Mouse (Mus musculus) skeletal muscle tissue, adult 2 months (tissue): ENCODE results near the gene Abcc4.

Experiments
- DNase-seq: peaks from one replicate; pipeline ENCODE4 v3.0.0-alpha.2; 2012; ENCODE audit warnings: low read depth, low spot score

The Abcc4 gene

DNA sequence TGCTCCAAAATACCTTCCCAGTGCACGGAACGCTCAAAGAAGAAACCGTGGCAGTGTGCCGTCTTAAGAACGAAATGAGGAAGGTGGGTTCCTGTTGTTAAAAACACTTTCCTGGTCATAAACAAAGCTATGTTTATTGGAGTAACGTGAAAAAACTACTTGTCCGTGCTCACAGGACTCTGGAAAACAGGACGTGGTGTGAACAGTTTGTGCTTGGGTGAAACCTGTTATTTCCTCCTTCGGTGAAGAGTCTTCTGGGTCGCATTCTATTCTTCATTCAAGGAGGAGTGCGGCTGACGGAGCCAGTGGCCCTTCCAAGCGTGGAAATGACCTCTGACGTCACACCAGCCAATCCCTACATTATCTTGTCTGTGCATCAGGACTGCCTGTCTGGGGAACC is 198.2 kb downstream of the Abcc4 start:
- DNase-seq = no peak

DNA sequence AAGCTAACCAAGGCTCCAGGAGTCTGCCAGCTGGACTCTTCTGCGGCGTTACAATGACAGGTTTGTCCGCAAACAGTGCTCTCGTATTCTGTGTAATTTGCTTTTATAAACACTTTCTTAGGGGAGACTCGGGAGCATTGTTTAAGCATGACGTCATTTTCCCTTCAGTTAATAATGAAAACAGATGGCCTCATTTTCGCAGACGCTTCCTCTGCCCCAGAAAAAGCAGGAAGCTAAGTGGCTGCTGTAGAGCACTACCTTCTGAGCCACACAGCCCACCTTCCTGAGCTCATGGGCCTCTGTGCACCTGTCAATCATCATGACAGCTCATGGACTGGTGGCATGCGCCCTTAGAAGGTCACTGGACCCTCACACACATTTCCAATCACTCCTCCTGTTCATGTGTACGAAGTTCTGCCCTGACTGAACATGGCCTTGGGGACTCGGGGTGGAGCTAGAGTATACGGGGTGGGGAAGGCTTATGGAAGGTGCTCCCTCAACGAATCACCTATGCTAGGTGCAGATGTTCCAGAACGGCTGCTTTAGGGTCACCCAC is 199.3 kb downstream of the Abcc4 start:
- peak; percentile 28 for DNase-seq

- no peak for DNase-seq
Observed at GRCm38 (mm10) chr14:118496767-118497166, 209.3 kb downstream of the Abcc4 start.

GRCm38 (mm10) chr14:118495458-118495857 is 210.6 kb downstream of the Abcc4 start:
- no peak for DNase-seq

- no peak for DNase-seq
Observed at GRCm38 (mm10) chr14:118491708-118492107, 214.3 kb downstream of the Abcc4 start.

- no peak for DNase-seq
Observed at GRCm38 (mm10) chr14:118491300-118491699, 214.7 kb downstream of the Abcc4 start.

DNA sequence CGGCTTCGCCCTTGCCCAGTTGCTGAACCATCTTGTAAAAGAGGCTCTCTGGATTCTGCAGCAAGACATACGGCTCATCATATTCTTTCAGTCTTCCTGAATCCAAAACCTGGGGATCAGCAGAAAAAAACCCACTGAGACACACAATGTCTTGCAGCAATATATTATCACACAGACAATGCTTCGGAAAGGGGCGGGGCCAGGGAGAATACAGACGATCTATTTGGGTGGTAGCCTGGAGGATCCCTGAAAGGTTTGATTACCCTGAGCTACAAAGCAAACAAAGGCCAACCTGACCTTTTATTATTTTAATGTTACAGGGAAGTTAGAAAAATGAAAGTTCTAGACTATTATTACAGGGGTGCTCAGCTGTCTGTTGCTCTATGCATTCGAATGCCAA is 215.5 kb downstream of the Abcc4 start:
- no peak for DNase-seq

GRCm38 (mm10) chr14:118486349-118486748 is 219.7 kb downstream of the Abcc4 start:
- no peak for DNase-seq

DNA sequence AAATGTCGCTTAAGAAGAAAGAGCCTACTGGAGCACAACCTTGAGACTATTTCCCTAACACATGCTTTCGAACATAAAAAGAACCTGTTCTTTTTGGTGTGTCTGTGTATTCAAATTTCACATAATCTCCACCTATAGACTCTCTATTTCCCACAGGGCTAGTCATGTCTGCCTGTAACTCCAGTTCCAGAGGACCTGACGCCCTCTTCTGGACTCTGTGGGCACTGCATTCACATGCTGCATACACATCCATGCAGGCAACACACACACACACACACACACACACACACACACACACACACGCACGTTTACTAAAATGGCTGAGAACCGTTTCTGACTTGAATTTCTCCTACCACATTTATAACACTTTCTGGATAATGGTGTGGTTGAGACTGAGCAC is 220.4 kb downstream of the Abcc4 start:
- no peak for DNase-seq

DNA sequence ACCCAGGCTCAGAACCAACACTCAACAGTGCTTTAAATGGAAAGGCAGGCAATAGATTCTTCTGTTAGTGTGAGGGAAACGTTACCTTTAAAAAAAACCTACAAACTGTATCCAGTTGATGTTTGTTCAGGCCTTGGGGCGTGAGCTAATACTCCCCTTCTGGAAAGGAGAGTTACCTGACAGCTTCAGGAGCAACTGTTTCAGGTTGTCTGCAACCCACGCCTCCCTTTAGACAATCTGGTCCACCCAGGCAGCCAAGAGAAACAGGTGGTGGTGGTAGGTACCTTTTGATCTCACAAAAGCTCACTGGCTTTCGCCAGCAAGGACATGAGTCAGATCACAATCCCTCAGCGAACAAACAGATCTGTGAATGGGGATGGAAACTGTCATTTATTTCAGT is 223.7 kb downstream of the Abcc4 start:
- DNase-seq = no peak

GRCm38 (mm10) chr14:118481779-118482178 is 224.2 kb downstream of the Abcc4 start:
- DNase-seq = no peak

DNA sequence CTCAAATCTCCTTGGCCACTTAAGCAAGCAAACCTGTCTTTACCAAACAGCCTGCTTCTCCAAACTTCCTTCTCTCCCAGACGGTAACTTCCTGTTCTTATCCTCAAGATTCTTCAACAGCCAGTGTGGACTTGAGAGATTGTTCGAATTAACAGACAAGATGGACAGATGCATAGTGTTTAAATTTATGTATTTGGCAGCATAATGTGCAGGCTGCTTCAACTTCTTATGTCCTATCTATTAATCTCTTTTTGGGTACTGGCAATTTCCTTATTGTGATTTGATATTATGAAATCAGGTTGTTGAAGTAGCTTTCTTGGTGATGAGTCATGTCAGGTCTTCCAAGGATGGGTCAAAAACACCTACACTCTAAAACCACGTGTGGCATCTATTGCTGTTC is 229.7 kb downstream of the Abcc4 start:
- DNase-seq = no peak

- DNase-seq = no peak
Observed at GRCm38 (mm10) chr14:118475100-118475454, 230.9 kb downstream of the Abcc4 start.

DNA sequence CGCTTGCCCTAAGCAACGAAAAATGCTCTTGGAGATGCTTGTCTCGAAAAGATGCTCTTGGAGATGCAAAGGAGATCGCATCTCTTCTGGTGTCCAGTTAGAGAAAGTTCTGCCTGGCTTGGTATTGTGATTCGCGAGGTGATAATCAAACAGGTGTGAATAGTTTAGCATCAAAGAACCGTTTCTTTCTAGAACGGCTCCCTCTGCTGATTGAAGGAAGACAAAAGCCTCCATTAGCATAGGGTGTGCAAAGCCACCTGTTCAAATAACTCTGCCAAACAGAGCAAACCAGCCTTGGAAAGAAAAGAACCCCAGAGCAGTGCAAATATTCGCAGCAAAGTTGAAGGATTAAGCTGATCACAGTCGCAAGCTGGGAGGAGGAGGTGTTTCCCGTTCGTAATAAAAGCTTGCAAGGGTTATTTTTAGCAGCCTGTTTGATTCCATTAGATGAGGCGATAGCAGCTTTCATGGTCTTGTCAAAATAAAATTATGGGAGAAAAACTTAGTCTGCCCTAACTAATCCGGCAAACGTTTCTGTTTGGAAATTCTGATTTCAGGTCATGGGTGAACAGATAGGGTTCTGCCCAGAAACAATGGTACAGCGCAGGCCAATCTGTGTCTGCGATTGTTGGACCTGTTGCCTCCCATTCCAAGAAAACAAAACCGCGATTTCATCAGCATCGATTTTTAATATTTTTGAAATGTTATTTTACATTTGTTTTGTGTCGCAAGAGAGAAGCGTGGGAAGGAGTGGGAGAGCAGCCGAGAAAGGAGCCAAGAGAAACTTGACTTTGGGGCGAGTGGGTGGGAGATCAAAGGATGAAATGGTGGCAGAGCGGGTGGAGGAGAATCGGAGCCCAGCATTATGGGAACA is 231.6 kb downstream of the Abcc4 start:
- no peak for DNase-seq

DNA sequence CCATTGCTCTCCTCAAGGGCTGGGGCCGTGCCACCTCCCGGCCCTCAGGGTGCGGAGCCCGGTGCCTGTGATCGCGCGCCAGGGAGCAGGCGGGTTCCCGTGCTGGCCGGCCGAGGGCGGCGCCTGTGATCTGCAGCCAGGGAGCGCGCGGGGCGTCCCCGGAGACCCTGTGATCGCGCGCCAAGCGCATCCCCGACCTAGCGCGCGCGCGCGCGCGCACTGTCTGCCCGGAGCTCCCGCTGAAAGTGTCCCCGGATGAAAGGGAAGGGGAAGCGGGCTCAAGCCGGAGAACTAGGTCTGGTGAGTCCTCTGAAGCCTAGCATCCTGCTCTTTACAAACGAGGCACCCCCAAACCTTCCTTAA is 232.2 kb downstream of the Abcc4 start:
- no peak for DNase-seq

- DNase-seq = no peak
Observed at GRCm38 (mm10) chr14:118473188-118473830, 232.7 kb downstream of the Abcc4 start.

DNA sequence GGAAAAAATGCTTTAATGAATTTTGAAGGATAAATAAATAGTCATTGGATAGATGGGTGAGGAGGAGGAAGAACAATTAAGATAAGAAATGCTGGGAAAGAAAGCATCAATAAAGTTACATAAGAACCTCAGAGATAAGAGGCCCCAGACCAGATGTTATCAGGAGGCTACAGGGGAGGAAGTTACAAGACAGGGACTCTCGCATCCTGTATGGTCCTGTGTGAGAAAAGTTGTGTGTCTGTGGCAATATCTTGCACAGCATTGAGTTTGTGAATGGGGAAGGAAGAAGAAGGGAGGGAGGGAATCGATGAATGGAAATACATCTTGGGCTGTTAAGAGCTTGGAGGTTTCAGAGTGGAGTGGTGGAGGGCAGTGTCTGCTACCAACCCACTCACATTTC is 240.7 kb downstream of the Abcc4 start:
- DNase-seq = no peak

DNA sequence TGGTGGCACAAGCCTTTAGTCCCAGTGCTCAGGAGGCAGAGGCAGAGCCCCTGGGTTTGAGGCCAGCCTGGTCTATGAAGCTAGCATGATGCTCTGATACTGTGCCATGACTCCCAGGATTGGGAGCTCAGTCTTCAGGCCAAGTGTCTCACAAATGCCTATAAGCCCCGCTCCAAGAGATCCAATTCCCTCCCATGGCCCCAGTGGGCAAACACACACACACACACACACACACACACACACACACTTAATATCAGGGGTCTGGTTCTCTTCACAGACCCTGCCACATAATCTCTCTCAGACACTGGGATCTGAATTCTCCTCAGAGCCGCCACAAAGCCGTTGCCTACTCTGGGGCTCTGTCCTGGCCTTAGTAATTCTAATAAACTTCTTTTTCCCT is 241.6 kb downstream of the Abcc4 start:
- DNase-seq = no peak

GRCm38 (mm10) chr14:118452572-118452971 is 253.4 kb downstream of the Abcc4 start:
- DNase-seq = no peak

DNA sequence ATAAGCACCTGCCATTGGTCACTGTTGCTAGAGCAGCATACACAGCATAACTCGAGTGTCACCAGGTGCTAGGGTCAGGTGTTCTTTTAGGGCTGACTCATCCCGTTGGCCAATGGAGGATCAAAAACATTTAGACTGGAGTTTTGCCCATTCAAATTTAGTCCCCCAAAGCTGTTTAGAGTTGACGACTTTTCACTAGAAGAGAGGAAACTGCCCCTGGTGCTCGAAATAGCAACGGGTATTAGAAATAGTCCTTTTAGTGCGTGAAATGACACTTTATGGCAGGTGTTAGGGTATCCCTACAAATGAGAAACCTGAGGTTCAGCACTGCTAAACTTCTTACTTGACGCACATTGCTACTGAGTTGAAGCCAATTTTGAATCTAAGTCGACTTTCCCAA is 265.9 kb downstream of the Abcc4 start:
- DNase-seq = no peak

- no peak for DNase-seq
Observed at GRCm38 (mm10) chr14:118437156-118437931, 268.7 kb downstream of the Abcc4 start.

DNA sequence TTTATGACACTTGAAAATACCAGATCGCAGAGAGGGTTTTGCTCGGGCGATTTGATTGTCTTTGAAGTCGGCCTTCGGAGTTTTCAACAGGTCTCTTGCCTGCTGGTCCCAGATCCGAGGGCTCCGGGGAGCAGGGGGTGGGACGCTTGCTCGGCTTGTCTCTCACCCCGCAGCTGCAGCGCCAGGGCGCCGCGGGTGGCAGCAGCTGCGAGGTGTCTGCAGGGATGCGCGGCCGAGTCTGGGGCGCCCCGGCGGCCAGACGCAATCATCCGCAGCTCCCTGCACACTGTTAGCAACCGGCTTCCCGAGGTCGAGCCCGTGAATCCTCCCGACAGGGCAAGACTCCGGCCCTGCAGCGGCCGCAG is 269.2 kb downstream of the Abcc4 start:
- no peak for DNase-seq
